Mouse (Mus musculus) adipocyte (in vitro differentiated cells): ENCODE measurements around the gene Cox15.
A peak's percentile ranks its signal among the peaks of the same experiment; 100 is the strongest.

Experiments used
- DNase-seq: peaks from one replicate; pipeline ENCODE4 v3.0.0-alpha.2; 2016; ENCODE audit warnings: low spot score

Cox15 gene

GRCm38 (mm10) chr19:43752489-43753225 lies at the start of gene Cox15, which contains the start of gene Cutc:
Gene Cox15 (minus strand): TSS chr19:43753000.
Gene Cutc (plus strand): TSS chr19:43752996.
- DNase-seq = peak; percentile 97

- no peak for DNase-seq
Measured at GRCm38 (mm10) chr19:43801427-43802051, 48.7 kb upstream of the Cox15 start.

- peak; percentile 84 for DNase-seq
Measured at GRCm38 (mm10) chr19:43797216-43797615, 44.4 kb upstream of the Cox15 start.

- DNase-seq = peak; percentile 64
Measured at GRCm38 (mm10) chr19:43795511-43795910, 42.7 kb upstream of the Cox15 start.

- DNase-seq = no peak
Measured at GRCm38 (mm10) chr19:43793951-43794350, 41.2 kb upstream of the Cox15 start.

GRCm38 (mm10) chr19:43792537-43792936 lies 39.7 kb upstream of the Cox15 start:
- no peak for DNase-seq

GRCm38 (mm10) chr19:43789817-43790216 lies 37.0 kb upstream of the Cox15 start:
- no peak for DNase-seq

- no peak for DNase-seq
Measured at GRCm38 (mm10) chr19:43786249-43787026, 33.6 kb upstream of the Cox15 start.

GRCm38 (mm10) chr19:43784761-43785160 lies 32.0 kb upstream of the Cox15 start:
- no peak for DNase-seq

- DNase-seq = no peak
Measured at GRCm38 (mm10) chr19:43781980-43782379, 29.2 kb upstream of the Cox15 start, which contains the start of gene Abcc2. Gene Abcc2 (plus strand): TSS chr19:43782192.

- DNase-seq = no peak
Measured at GRCm38 (mm10) chr19:43780391-43780790, 27.6 kb upstream of the Cox15 start.

- no peak for DNase-seq
Measured at GRCm38 (mm10) chr19:43777308-43777707, 24.5 kb upstream of the Cox15 start.

- no peak for DNase-seq
Measured at GRCm38 (mm10) chr19:43776561-43776960, 23.8 kb upstream of the Cox15 start.

- no peak for DNase-seq
Measured at GRCm38 (mm10) chr19:43775433-43775832, 22.6 kb upstream of the Cox15 start.

- DNase-seq = no peak
Measured at GRCm38 (mm10) chr19:43772311-43772710, 19.5 kb upstream of the Cox15 start.

GRCm38 (mm10) chr19:43771499-43771969 lies 18.7 kb upstream of the Cox15 start:
- no peak for DNase-seq

GRCm38 (mm10) chr19:43770584-43770983 lies 17.8 kb upstream of the Cox15 start:
- no peak for DNase-seq

GRCm38 (mm10) chr19:43769366-43769960 lies 16.7 kb upstream of the Cox15 start:
- peak; percentile 87 for DNase-seq

- no peak for DNase-seq
Measured at GRCm38 (mm10) chr19:43767549-43768322, 14.9 kb upstream of the Cox15 start.

GRCm38 (mm10) chr19:43766451-43766850 lies 13.7 kb upstream of the Cox15 start:
- DNase-seq = no peak

GRCm38 (mm10) chr19:43762410-43762809 lies 9.6 kb upstream of the Cox15 start:
- DNase-seq = no peak
